Mouse (Mus musculus): Measurements from ENCODE around the gene Tufm. TPM values are rescaled to one million over a fixed set of nuclear protein-coding genes. Genes with fewer than 3 reads are reported as not detected.
"Not testable (repeated sequence)": the region's sequence is repeated elsewhere in the genome, so short reads cannot be mapped to it uniquely, and the experiment has no call there.

The Tufm gene
- total RNA-seq, 2 experiments from 2014 or later, result 77.2 to 81.6 TPM

DNA sequence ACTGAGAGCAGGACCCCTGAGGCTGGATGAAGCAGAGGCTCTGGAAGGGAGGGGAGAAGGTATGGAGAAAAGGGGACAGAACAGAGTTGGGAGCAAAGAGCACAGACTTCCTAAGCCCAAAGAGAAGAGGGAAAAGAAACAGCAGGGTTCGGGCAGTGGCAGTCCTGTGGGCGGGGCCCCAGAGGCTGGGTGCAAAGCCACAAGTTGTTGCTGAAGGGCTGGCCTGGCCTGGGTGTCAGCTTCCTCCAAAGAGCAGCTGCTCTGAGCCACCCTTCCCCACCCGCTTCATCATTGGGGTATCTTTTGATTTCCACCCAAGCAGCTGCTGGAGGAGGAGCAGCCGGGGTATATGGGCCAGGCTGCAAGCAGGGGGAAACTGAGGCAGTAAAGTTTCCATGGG lies 23.0 kb upstream of the Tufm start:
- DNase-seq (ENCODE audit: low spot score in 2 of 2), result no peak
- intact Hi-C loops (cut with DNase I), result no loop called here

DNA sequence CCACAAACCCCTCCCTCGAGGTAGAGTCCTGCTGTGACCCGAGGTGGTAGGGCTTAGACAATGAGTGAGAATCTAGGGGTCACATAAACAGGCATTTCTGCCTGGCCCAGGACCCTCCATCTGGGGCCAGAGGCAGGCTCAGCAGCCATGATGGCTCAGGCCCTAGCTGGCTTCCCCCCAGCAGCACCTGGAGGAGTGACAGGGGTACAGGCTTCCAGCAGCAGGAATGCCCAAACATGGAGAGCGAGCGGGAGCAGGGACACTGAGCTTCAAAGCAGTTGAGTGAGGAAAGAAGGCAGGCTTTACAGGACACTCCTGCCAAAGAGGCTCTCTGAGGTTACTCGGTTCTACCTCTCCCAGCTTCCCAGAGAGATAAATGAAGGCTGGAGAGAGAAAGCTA lies 22.3 kb upstream of the Tufm start:
- intact Hi-C loops (cut with DNase I), result no loop called here
- DNase-seq (ENCODE audit: low spot score in 2 of 2), result no peak

DNA sequence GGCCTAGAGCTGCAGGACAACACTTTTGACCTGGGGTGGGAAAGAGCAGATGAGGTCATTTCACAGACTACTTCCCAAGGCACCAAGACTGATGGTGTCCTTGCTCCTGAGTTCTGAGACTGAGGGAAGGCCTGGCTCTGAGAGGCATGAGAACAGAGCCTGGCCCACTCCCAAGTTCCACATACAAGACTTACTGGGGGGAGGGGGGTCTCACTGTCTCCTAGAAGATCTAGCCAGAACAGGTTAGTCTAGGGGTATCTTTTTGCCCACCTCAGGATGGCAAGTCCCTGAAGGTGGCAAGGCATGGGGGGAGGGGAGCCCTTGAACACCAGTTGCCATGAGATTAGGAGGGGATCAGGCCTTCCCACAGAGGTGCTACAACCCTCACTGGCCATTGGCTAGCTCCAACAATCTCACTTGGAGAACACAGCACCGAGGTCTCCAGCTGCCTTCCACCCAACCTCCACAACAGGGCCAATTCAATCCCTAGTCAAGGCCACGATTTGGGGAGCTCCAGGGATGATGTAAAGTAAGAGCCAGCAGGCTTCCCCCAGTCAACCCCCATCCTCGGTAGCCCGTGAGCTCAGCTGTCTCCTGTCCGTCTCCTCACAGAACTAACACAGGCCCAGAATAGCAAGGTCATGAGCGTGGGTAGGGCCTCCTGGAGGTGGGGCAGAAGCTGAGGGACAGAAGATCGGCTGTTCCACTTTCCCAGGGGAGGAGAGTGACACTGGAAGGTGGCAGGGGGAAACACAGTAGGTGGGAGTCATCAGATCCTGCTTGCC lies 21.7 kb upstream of the Tufm start:
- DNase-seq (ENCODE audit: low spot score in 2 of 2), result no peak
- intact Hi-C loops (cut with DNase I), result no loop called here

DNA sequence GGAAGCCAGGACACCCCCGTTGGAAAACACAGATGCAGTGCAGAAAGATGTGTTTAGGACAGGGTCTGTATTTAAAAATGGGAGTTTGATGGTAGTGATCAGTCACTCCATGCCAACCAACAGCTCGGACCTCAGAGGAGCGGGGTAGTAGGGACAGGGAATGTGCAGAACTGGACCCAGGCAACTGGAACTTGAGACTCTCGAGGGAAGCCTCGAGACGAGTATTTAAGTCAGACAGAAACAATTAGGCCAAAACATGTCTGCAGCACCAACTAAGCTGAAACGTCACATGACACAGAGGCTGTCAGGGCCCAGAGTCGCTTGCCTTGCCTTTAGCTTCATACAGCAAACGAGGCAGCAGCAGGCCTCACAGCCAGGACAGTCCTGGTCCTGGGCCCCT lies 21.0 kb upstream of the Tufm start:
- intact Hi-C loops (cut with DNase I), result no loop called here

DNA sequence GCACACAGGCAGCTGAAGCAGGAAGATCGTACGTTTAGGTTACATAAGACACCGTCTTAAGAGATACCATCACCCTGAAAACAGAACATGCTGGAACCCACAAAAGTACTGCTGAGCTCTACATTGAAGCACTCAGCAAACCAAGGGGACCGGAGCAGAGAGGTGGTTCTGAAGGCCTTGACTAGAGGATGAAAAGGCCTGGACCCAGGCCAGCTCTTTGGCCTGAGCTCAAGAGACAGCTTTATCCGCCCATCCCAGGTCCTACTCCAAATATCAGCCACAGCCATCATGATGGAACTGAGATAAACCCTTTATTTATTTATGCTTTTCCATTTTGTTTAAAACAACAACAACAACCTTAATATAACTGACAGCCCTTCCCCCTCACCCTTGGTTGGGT lies 20.5 kb upstream of the Tufm start:
- intact Hi-C loops (cut with DNase I), result no loop called here

More for the DNA sequence above, 21.0 kb upstream of the Tufm start:
- no peak for DNase-seq (ENCODE audit: low spot score in 2 of 2)

DNA sequence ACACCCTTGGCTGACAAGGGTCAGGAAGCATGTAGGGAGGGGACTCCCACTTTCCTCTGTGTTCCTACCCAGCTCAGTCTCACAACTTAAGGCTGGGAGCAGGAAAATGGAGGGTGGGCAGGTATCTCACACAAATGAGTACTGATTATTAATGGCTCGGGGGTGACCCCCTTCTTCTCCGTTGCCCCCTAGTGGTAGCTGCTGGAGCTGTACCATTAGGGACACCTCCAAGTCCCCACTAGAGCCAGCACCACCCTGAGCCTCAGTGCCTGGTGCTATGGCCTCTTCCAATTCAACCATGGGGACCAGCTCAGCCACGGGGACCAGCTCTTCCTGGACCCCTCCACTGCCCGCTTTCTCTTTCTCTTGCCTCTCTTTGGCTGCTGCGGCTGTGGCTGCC lies 19.9 kb upstream of the Tufm start:
- intact Hi-C loops (cut with DNase I), result no loop called here
- DNase-seq (ENCODE audit: low spot score in 2 of 2), result no peak

More for the DNA sequence above, 20.5 kb upstream of the Tufm start:
- DNase-seq (ENCODE audit: low spot score in 2 of 2), result no peak

DNA sequence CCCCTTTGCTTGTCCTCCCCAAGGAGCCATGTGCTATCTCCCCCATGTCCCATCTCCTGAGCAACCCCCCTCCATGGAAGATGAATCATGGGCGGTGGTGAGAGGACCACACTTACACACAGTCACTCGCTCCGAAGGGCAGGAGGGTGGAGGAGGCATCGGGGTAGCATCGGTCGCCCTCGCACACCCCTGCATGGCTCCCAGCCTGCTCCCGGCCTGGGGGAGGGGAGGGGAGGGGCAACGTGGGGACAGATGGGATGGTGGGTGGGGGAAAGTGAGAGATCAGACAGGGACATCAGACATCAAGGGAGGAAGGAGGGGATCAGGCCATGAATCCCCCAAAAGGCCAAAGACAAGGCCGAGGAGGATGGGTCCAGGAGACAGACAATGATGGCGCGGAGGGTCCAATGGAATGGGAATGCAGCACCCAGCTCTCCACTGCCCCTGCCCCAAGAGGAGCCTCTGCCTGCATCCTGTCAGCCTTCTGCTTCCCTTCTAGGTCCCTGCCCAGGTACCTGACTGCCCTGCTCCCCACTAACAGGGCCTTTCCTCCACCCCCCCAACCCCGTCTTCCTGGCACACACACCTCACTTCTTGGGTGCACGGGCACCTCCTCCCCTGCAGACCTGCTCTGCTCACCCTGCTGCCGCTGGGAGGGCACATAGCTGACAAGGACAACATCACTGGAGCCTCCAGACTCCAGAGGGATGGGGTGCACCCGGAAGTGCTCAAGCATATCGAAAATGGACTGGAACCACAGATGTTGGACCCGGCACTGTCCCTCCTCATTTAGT lies 19.1 kb upstream of the Tufm start:
- DNase-seq (ENCODE audit: low spot score in 2 of 2), result no peak
- intact Hi-C loops (cut with DNase I), result no loop called here

DNA sequence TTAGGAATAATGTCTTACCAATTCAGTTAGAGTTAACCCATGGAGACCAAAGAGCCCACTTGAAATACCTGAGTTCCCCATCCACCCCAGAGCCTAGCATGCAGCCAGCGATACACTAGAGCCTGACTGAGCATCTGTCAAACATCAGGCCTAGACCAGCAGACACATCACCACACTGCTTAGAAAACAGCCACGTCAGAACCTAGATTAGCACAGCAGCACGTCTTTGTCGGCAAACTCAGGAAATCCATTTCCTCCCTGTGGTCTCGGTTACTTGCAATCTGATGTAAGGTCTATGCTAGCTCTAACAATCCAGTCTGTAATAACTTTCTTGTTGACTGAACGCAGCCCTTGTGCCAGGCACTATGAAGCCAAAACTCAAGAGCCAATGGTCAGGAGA lies 17.1 kb upstream of the Tufm start:
- DNase-seq (ENCODE audit: low spot score in 2 of 2), result no peak
- intact Hi-C loops (cut with DNase I), result no loop called here

DNA sequence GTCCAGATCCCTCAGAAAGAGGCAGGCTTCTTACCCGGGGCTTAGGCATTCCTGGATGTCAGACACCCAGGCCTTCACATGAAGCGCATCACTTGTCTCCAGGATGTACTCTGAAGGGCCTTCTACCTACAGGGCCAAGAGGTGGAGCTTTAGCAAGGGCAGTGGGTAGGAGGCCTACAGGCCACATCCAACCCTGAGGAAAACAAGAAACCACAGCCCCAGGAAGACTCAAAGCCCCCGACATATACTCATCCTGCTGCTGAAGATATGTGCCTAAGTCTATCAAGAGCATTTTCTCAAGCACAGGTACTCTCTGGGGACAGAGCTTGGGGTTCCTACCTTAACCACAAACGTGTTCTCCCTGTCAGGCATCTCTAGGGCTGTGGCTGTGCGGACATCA lies 15.8 kb upstream of the Tufm start:
- DNase-seq (ENCODE audit: low spot score in 2 of 2), result no peak
- intact Hi-C loops (cut with DNase I), result no loop called here

DNA sequence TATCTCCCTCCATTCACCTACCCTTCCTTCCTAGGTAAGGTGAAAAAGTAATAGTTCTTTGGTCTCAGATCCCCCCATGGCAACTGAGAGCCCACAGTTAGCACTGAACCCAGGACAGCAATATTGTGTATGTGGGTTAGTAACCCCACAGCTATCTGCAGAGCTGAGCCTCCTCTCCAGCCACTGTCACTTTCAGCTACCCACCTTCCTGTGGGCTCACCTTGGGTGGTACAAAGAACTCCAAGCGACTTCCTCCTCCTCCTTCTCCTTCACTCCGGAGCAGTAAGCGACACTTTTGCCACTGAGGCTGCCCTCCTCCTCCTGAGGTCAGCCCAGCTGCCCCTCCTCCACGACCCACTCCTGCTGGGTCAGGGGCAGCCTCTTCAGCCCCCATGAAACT lies 15.3 kb upstream of the Tufm start:
- intact Hi-C loops (cut with DNase I), result no loop called here
- DNase-seq (ENCODE audit: low spot score in 2 of 2), result no peak

DNA sequence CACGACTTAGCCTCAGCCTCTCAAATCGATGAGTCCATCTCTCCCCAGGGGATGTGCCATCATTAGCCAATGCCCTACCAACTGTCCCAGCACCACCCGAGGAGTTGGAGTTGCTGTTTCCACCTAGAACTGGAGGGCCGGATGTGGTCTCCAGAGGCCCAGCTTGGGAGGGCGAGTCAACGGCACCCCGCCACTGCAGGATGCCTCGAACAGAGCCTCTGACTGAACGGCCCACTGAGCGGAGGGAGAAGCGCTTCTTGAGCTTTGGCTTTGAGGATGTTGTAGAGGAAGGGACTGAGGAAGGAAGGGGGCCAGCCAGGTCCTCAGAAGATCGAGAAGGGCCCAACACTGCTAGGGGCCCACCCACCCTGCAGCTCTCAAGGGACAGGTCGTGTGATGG lies 14.9 kb upstream of the Tufm start:
- intact Hi-C loops (cut with DNase I), result no loop called here
- no peak for DNase-seq (ENCODE audit: low spot score in 2 of 2)

DNA sequence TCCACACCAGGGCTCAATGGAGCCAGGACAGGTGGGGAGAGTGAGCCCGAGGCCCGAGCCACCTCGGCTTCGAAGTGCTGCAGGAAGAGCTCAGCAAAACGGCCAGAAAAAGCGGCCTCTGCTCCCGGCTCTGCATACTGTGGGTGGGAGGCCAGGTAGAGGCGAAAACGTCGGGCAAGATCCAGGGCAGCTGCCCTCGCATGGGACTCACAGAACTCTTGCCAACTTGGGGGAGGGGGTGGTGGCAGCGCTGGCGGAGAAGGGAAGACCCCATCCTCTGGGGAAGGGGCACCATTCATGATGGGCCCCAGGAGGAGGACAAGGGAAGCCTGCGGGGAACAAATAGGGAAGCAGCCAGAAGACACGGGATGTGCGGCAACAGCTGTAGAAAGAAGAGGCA lies 14.4 kb upstream of the Tufm start:
- intact Hi-C loops (cut with DNase I), result no loop called here
- DNase-seq (ENCODE audit: low spot score in 2 of 2), result no peak

DNA sequence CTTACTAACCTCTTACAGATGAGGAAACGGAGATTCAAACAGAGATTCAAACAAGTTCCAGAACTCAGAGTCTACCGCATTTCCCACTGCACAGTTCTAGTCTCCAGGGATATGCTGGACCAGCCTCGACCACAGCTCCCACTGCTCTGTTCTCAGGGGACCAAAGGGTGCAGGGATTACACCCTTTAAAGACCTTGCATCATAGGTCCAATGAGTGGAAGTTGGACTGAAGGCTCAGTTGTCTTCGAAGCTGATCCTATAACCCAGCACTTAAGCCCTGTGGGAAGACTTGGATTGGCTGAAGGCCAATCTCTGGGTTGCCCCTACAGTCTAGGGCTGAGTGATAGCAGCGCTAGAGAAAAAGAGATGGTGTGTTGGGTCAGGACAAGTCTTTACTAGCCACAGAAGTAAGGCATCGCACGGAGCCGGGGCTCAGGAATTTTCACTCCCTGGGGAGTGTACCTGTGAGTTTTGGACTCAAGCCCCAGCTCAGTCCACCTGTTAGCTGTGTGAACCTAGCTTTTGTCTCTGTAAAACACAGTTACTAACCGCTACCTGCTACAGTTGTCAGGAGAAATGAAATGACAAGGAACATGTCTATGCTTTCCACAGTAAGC lies 13.6 kb upstream of the Tufm start:
- DNase-seq (ENCODE audit: low spot score in 2 of 2), result no peak
- intact Hi-C loops (cut with DNase I), result no loop called here

DNA sequence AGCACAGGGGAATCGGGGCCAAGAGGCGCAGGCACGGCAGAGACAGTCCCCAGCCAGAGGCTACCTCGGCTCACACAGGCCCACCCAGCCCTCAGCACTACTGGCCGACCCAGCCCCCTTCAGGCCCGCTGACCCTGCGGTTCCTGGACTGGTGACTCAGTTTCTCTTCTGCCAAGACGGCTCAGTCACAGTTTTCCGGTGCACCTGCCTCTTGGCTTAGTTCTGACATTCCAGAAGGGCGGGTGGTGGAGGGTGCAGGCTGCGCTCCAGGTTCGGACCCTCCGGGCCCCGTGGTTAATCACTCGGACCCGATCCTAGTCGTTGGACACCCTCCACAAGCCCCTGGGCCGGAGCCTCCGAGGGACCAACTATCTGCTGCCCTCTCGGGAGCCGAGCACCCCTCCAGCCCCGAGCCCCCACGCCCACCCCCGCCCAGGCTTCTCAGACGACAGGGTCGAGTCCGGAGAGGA lies 12.6 kb upstream of the Tufm start:
- intact Hi-C loops (cut with DNase I), result no loop called here
- peak; percentile 24 to 39 for DNase-seq (ENCODE audit: low spot score in 2 of 2)

DNA sequence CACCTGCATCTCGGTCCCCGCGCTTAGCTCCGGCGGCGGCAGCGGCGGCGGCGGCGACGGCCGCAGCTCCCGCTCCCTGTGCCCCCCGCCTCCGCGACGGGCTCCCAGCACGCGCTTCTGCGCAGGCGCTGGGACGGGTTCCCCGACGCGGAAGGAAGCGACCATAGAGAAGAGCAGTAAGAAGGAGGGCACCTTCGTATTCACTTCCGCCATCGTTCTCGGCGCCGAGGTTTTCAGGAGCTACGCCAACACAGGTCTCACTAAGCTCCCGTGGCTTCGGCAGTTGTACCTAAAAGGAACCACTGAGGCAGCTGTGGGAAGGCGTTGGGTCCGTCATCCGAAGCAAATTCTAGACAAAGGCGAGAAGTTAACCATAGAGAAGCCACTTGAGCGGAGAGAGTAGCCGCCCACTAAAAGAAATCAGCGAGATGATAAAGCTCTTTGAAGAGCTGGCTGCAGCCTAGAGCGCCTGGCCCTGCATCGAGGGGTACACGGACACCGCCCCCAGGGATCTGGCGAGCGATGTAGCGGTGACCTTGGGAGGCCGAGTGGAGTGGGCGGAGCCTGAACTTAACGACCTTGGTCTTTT lies 12.1 kb upstream of the Tufm start, which contains the start of gene Sh2b1:
Gene Sh2b1 (minus strand): TSS at position 432 of the 589 bp plus-strand sequence.
- intact Hi-C loops (cut with DNase I), result loop anchor here (5.0 kb wide), 1 partner anchor 78 kb away; the partner anchor contains the start of gene Nfatc2ip

DNA sequence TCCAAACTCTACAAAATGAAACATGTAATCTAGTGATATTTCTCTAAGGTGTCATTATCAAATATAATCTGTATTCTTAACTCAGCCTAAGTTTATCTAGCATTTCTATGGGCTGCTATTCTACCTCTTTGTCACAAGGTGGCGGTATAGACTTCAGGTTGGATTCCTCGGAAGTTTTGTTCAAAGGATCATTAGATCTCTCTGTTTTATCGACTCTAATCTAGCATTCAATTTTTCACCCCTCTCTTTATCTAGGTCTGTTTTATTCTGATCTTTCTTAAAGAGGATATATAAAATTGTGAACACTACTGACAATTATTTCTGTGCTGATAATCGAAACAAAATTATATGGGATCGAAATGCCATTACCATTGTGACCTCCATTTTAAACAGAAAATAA lies 5.5 kb upstream of the Tufm start:
- intact Hi-C loops (cut with DNase I), result no loop called here
- DNase-seq (ENCODE audit: low spot score in 2 of 2), result no peak

More for the DNA sequence above, 12.1 kb upstream of the Tufm start, which contains the start of gene Sh2b1:
- peak; percentile 89 to 91 for DNase-seq (ENCODE audit: low spot score in 2 of 2)

DNA sequence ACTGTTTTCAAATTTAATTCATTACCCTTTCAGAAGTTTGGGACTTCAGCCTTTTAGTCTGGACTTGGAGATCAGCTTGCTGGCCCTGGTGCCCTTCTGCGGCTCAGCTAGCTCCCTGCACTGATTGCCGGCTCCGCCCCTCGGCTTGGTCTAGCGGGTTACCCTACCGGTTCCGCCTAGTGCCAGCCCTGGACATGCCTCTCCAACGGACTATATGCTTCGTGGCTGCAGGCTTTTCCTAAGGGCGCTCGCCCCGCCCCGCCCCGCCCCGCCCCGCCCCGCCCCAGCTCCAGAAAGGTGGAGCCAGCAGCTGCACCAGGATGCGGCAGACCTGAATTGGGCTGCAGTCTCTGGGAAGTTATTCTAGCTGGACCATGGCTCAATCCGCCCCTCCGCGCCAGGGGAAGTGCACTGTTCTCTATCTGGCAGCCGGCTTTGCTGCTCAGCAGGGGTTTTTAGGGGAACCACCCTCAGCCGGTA lies 4.7 kb upstream of the Tufm start:
- intact Hi-C loops (cut with DNase I), result no loop called here
- DNase-seq (ENCODE audit: low spot score in 2 of 2), result peak; percentile 49 to 54

DNA sequence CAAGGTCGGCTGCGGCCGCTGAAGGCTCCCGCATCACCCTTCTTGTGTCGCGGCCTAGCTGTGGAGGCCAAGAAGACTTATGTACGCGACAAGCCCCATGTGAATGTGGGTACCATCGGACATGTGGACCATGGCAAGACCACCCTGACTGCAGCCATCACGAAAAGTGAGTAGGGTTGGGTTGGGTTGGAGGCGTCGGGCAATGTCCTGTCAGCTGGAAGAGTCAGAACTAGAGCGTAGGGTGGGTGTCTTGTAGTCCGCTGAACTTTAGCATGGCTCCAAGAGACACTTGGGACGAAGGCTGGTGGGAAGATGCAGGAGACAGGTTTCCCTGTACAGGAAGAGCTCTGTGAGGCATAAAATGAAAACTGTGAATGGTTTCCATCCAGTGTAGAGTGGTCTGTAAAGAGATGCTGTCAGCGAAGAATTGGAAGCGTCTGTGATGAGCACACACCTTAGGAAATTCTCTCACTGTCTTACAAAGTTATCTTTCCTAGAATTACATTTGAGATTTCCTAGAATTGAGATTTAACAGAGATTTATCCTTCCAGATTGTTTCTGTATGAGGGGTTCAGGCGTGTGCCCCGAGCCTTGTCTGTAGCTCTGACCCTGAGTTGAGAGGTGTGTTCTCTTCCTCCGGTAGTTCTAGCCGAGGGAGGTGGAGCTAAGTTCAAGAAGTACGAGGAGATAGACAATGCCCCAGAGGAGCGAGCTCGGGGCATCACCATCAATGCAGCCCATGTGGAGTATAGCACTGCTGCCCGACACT lies 640 bp downstream of the Tufm start:
- intact Hi-C loops (cut with DNase I), result loop anchor here (1.0 to 5.0 kb wide), 2 partner anchors 14 to 80 kb away; partner anchors contain the start of gene Eif3c
- DNase-seq (ENCODE audit: low spot score in 2 of 2), result not testable (repeated sequence)

DNA sequence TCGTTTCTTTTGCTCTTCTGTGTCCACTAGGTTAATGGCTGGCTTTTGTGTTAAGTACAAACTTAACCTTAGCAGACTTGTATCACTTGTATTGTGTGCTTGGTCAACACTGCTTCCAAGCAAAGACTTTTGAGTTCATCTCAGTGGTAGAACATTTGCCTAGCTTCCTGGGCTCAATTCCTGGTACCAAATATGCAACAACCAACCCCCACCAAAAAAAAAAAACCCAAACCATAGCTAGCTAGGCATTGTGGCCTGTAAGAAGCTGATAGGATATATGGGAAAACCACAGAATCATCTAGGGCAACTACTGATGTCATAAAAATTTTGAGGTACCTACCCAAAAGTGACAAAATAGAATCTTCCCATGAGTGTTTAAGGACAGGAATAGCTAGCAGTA lies 3.8 kb downstream of the Tufm start:
- intact Hi-C loops (cut with DNase I), result no loop called here
- no peak for DNase-seq (ENCODE audit: low spot score in 2 of 2)
